Mouse (Mus musculus): Measurements from ENCODE around the gene Hcn2. TPM values are rescaled to one million over a fixed set of nuclear protein-coding genes. Genes with fewer than 3 reads are reported as not detected.
"Not testable (repeated sequence)": the region's sequence is repeated elsewhere in the genome, so short reads cannot be mapped to it uniquely, and the experiment has no call there.

Gene Hcn2
- polyA plus RNA-seq, 1 experiment from 2014 or later: not detected

DNA sequence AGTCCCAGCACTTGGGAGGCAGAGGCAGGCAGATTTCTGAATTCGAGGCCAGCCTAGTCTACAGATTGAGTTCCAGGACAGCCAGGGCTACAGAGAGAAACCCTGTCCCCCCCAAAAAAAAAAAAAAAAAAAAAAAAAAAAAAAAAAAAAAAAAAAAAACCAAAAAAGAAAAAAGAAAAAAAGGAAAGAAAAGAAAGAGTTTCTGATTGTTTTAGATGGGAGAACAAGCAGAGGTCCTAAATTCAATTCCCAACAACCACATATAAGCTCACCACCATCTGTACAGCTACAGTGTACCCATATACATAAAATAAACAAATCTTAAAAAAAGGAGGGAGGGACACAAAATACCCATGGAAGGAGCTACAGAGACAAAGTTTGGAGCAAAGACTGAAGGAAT, 43.2 kb downstream of the Hcn2 start:
- not testable (repeated sequence) for H3K9ac ChIP-seq (ENCODE audit: low read length); ATAC-seq (ENCODE audit: insufficient read depth, low FRiP score); H3K4me2 ChIP-seq (ENCODE audit: low read depth, low read length); H3K27ac ChIP-seq (ENCODE audit: low read length); H3K4me3 ChIP-seq (replicated peaks; ENCODE audit: low read length); H3K9me3 ChIP-seq (replicated peaks; ENCODE audit: control insufficient read depth, low read length); H3K27me3 ChIP-seq (ENCODE audit: control insufficient read depth, insufficient read depth, low read length)
- H3K36me3 ChIP-seq (ENCODE audit: control insufficient read depth, insufficient read depth, low read length): peaks cover 30% of the 10 kb centered on the region
- H3K4me1 ChIP-seq (ENCODE audit: control insufficient read depth, insufficient read depth, low read length): peaks cover 11% of the 10 kb centered on the region
- WGBS: 84% methylated on average over 1 of the region's 1 CpGs

GRCm38 (mm10) chr10:79760603-79761143, 44.2 kb downstream of the Hcn2 start:
- no peak overlapping the region for H3K4me3 ChIP-seq (replicated peaks; ENCODE audit: low read length)
- H3K4me1 ChIP-seq (ENCODE audit: control insufficient read depth, insufficient read depth, low read length): peaks cover 20% of the 10 kb centered on the region
- ATAC-seq (ENCODE audit: insufficient read depth, low FRiP score): no peak
- peaks cover 30% of the 10 kb centered on the region for H3K36me3 ChIP-seq (ENCODE audit: control insufficient read depth, insufficient read depth, low read length)
- no peaks in the 10 kb centered on the region for H3K27me3 ChIP-seq (ENCODE audit: control insufficient read depth, insufficient read depth, low read length)
- no peak overlapping the region for H3K9ac ChIP-seq (ENCODE audit: low read length)
- 86% methylated on average over 11 of the region's 11 CpGs for WGBS
- no peak overlapping the region for H3K4me2 ChIP-seq (ENCODE audit: low read depth, low read length)
- no peaks in the 10 kb centered on the region for H3K9me3 ChIP-seq (replicated peaks; ENCODE audit: control insufficient read depth, low read length)
- H3K27ac ChIP-seq (ENCODE audit: low read length): no peak overlapping the region

DNA sequence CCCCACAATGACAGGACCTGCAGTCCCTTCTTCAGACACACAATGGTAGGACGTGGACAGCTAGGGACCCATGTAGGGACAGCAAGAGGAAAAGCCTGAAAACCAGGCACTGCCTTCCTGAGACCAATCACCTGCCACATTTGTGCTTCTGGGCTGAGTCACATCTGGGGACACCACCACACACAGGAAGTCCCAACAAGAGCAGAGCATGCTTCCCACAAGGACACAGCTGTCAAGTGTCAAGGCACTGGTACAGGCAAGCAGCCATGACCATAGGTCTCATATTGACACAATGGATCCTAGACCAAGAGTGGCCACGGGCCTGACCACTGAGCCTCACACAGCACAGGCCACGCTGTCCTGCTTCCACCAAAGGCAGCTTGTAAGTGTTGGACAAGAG, 46.4 kb downstream of the Hcn2 start:
- H3K36me3 ChIP-seq (ENCODE audit: control insufficient read depth, insufficient read depth, low read length): peaks cover 26% of the 10 kb centered on the region
- no peak overlapping the region for H3K4me3 ChIP-seq (replicated peaks; ENCODE audit: low read length)
- H3K9me3 ChIP-seq (replicated peaks; ENCODE audit: control insufficient read depth, low read length): no peaks in the 10 kb centered on the region
- no peak for ATAC-seq (ENCODE audit: insufficient read depth, low FRiP score)
- WGBS: 79% methylated on average over 3 of the region's 3 CpGs
- peaks cover 24% of the 10 kb centered on the region for H3K4me1 ChIP-seq (ENCODE audit: control insufficient read depth, insufficient read depth, low read length)
- H3K27ac ChIP-seq (ENCODE audit: low read length): no peak overlapping the region
- no peak overlapping the region for H3K9ac ChIP-seq (ENCODE audit: low read length)
- H3K27me3 ChIP-seq (ENCODE audit: control insufficient read depth, insufficient read depth, low read length): no peaks in the 10 kb centered on the region
- H3K4me2 ChIP-seq (ENCODE audit: low read depth, low read length): no peak overlapping the region

GRCm38 (mm10) chr10:79764234-79764633, 47.8 kb downstream of the Hcn2 start:
- Histone ChIP-seq H3K9me3 (replicated peaks; ENCODE audit: control insufficient read depth, low read length) (no peaks in the 10 kb centered on the region), H3K36me3 (ENCODE audit: control insufficient read depth, insufficient read depth, low read length) (peaks cover 14% of the 10 kb centered on the region; the same call in 1 of the 2 replicates), H3K27me3 (ENCODE audit: control insufficient read depth, insufficient read depth, low read length) (no peaks in the 10 kb centered on the region), H3K4me1 (ENCODE audit: control insufficient read depth, insufficient read depth, low read length) (peaks cover 32% of the 10 kb centered on the region), H3K4me3 (replicated peaks; ENCODE audit: low read length) (no peak overlapping the region), H3K9ac (ENCODE audit: low read length) (0 out of 2 replicates have a peak overlapping the region, but pooled peaks have one; percentile 43), H3K27ac (ENCODE audit: low read length) (no peak overlapping the region), H3K4me2 (ENCODE audit: low read depth, low read length) (no peak overlapping the region)
- WGBS: 67% methylated on average over 7 of the region's 7 CpGs
- no peak for ATAC-seq (ENCODE audit: insufficient read depth, low FRiP score)

DNA sequence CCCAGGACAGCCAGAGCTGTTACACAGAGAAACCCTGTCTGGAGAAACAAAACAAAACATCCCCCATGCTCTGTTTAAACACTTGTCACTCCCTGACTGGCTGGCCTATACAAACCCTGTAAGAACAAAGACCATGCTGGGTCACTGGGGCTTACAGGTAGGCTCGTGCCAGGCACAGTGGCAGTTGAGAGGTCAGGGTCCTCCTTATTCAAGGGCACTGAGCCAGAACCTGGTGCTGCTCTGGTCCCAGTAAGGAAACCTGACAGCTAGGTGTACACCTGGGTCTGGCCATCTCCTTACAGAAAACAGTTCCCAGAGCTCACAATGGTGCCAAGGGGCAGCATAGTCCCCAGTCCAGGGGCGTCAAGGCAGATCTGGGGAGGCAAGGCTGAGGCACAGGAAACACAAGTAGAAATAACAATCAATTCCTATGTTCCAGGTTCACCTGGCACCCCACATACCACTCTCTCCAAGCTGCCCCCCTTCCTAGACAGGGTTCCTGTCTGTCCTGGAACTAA, 48.9 kb downstream of the Hcn2 start:
- H3K27me3 ChIP-seq (ENCODE audit: control insufficient read depth, insufficient read depth, low read length): no peaks in the 10 kb centered on the region
- H3K27ac ChIP-seq (ENCODE audit: low read length): no peak overlapping the region
- peak overlapping the region; percentile 89 for H3K4me2 ChIP-seq (ENCODE audit: low read depth, low read length)
- peaks cover 32% of the 10 kb centered on the region for H3K4me1 ChIP-seq (ENCODE audit: control insufficient read depth, insufficient read depth, low read length)
- peaks cover 12% of the 10 kb centered on the region; the same call in 1 of the 2 replicates for H3K36me3 ChIP-seq (ENCODE audit: control insufficient read depth, insufficient read depth, low read length)
- no peak for ATAC-seq (ENCODE audit: insufficient read depth, low FRiP score)
- WGBS: 56% methylated on average over 2 of the region's 2 CpGs
- H3K4me3 ChIP-seq (replicated peaks; ENCODE audit: low read length): peak overlapping the region; percentile 99
- peak overlapping the region; percentile 99 for H3K9ac ChIP-seq (ENCODE audit: low read length)
- H3K9me3 ChIP-seq (replicated peaks; ENCODE audit: control insufficient read depth, low read length): no peaks in the 10 kb centered on the region

DNA sequence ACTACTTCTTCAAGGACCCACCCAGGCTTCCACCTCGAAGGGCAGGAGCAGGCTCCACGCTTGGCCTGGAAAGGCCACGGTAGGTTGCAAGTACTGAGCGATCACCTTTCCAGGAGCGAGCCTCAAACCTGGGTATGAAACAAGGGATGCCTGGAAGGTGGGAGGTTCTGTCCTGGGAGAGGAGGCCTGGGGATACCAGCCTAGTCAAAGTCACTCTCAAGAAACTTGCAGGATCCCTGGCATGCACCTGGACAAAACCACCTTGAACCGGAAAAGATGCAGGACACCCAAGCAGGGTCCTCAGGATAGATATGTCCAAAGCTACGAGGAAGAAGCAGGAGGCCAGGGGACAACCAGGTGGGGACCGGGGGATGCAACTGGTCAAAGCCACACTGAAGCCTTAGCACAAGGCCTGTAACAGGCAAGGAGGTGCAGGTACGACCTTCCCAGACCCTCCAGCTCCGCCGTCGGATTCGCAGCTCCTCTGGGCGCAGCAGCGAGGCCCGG, 49.6 kb downstream of the Hcn2 start:
- WGBS: 5% methylated on average over 16 of the region's 16 CpGs
- peaks cover 6% of the 10 kb centered on the region; the same call in 1 of the 2 replicates for H3K36me3 ChIP-seq (ENCODE audit: control insufficient read depth, insufficient read depth, low read length)
- H3K4me3 ChIP-seq (replicated peaks; ENCODE audit: low read length): peak overlapping the region; percentile 99
- peaks cover 32% of the 10 kb centered on the region for H3K4me1 ChIP-seq (ENCODE audit: control insufficient read depth, insufficient read depth, low read length)
- H3K4me2 ChIP-seq (ENCODE audit: low read depth, low read length): peak overlapping the region; percentile 89
- no peaks in the 10 kb centered on the region for H3K27me3 ChIP-seq (ENCODE audit: control insufficient read depth, insufficient read depth, low read length)
- peak overlapping the region; percentile 99 for H3K9ac ChIP-seq (ENCODE audit: low read length)
- peak overlapping the region; percentile 95 for H3K27ac ChIP-seq (ENCODE audit: low read length)
- no peaks in the 10 kb centered on the region for H3K9me3 ChIP-seq (replicated peaks; ENCODE audit: control insufficient read depth, low read length)
- ATAC-seq (ENCODE audit: insufficient read depth, low FRiP score): no peak; the same call in 1 of the 2 replicates

DNA sequence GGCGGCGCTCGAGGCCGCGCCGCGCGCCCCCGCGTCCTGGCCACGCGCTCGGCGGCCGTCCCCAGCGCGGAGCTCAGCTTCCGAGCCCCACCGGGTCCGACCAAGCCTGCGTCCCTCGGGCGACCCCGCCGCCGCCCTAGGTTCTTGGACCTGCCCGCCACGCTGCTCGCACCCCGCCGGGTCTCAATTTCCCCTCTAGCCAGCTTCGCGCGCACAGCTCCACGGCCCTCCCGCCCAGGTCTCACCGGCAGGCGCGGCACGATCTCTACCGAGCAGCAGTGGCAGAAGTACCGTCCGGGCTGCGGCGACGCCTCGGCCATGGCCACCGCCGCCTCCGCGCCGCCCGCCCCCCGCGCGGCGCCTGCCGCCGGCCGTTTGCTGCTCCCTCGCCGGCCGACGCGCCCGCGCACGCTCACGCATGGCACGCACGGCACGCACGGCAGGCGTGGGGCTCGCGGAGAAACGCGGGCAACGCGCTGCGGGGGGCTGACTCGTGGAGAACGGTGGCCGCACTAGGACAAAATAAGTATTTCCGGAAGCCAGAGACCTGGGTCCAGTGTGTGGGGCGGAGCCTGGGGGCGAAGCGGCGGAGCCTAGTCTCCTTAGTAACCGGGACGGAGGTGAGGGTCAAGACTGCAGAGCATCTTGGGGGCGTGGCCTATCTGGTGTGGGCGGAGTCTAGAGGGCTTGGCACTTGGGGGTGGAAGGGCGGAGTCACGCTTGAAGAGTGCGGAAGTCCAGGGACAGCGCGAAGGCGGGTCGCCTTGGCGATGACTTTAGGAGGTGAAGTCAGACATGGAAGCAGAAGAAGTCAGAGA, 50.3 kb downstream of the Hcn2 start, which contains the start of gene Rnf126:
TSS of gene Rnf126 (minus strand) at position 445 of the 818 bp plus-strand sequence.
- no peaks in the 10 kb centered on the region for H3K27me3 ChIP-seq (ENCODE audit: control insufficient read depth, insufficient read depth, low read length)
- no peaks in the 10 kb centered on the region for H3K9me3 ChIP-seq (replicated peaks; ENCODE audit: control insufficient read depth, low read length)
- H3K27ac ChIP-seq (ENCODE audit: low read length): peak within 1 kb of the TSS; percentile 95
- H3K9ac ChIP-seq (ENCODE audit: low read length): peak within 1 kb of the TSS; percentile 99
- H3K36me3 ChIP-seq (ENCODE audit: control insufficient read depth, insufficient read depth, low read length): no peaks in the 10 kb centered on the region
- ATAC-seq (ENCODE audit: insufficient read depth, low FRiP score): peak; percentile 92
- H3K4me3 ChIP-seq (replicated peaks; ENCODE audit: low read length): peak within 1 kb of the TSS; percentile 99
- peaks cover 32% of the 10 kb centered on the region for H3K4me1 ChIP-seq (ENCODE audit: control insufficient read depth, insufficient read depth, low read length)
- peak within 1 kb of the TSS; percentile 89 for H3K4me2 ChIP-seq (ENCODE audit: low read depth, low read length)
- WGBS: under 1% methylated on average over 99 of the region's 101 CpGs

GRCm38 (mm10) chr10:79767372-79768244, 51.2 kb downstream of the Hcn2 start:
- H3K9ac ChIP-seq (ENCODE audit: low read length): peak overlapping the region; percentile 99
- H3K4me3 ChIP-seq (replicated peaks; ENCODE audit: low read length): peak overlapping the region; percentile 99
- no peaks in the 10 kb centered on the region for H3K27me3 ChIP-seq (ENCODE audit: control insufficient read depth, insufficient read depth, low read length)
- peaks cover 32% of the 10 kb centered on the region for H3K4me1 ChIP-seq (ENCODE audit: control insufficient read depth, insufficient read depth, low read length)
- H3K36me3 ChIP-seq (ENCODE audit: control insufficient read depth, insufficient read depth, low read length): no peaks in the 10 kb centered on the region
- peak overlapping the region; percentile 89 for H3K4me2 ChIP-seq (ENCODE audit: low read depth, low read length)
- peak overlapping the region; percentile 95 for H3K27ac ChIP-seq (ENCODE audit: low read length)
- peak; percentile 78 for ATAC-seq (ENCODE audit: insufficient read depth, low FRiP score)
- no peaks in the 10 kb centered on the region; the same call in 1 of the 2 replicates for H3K9me3 ChIP-seq (replicated peaks; ENCODE audit: control insufficient read depth, low read length)
- WGBS: 10% methylated on average over 40 of the region's 40 CpGs

All from stomach, embryonic 16.5 days (tissue).